Mouse (Mus musculus): ENCODE measurements around the gene Myocd. TPM values are rescaled to one million over a fixed set of nuclear protein-coding genes. Genes with fewer than 3 reads are reported as not detected.
A peak's percentile ranks its signal among the peaks of the same experiment; 100 is the strongest.

Gene Myocd
- total and polyA plus RNA-seq, 3 experiments: 30.6 to 87.1 (median 82.5) TPM

- no peak overlapping the region for H3K4me3 ChIP-seq
- H3K36me3 ChIP-seq (ENCODE audit: control insufficient read depth, insufficient read depth, low read length): no peaks in the 10 kb centered on the region
- H3K9ac ChIP-seq (ENCODE audit: low read depth, low read length): no peak overlapping the region
- intact Hi-C loops (cut with DNase I): no loop called here
- 87% methylated on average over 2 of the region's 2 CpGs for WGBS
- TF ChIP-seq CTCF (IDR thresholded peaks at IDR 0.05) (no peak), EP300 (IDR thresholded peaks at IDR 0.05; ENCODE audit: insufficient read depth, low read depth, low read length) (no peak), POLR2A (IDR thresholded peaks at IDR 0.05; ENCODE audit: insufficient read depth, low read depth, low read length) (no peak)
- no peak overlapping the region for H3K27ac ChIP-seq
- H3K27me3 ChIP-seq (ENCODE audit: control insufficient read depth, insufficient read depth, low read length): no peaks in the 10 kb centered on the region
- no peaks in the 10 kb centered on the region for H3K4me1 ChIP-seq (ENCODE audit: control insufficient read depth, insufficient read depth, low read length)
- no peak for DNase-seq
- no peaks in the 10 kb centered on the region for H3K79me2 ChIP-seq (replicated peaks; ENCODE audit: control insufficient read depth, insufficient read depth, low read length)
Measured at GRCm38 (mm10) chr11:65286211-65286610, 16.4 kb upstream of the Myocd start.

- Histone ChIP-seq H3K4me3 (no peak overlapping the region), H3K27me3 (ENCODE audit: control insufficient read depth, insufficient read depth, low read length) (no peaks in the 10 kb centered on the region), H3K4me1 (ENCODE audit: control insufficient read depth, insufficient read depth, low read length) (no peaks in the 10 kb centered on the region), H3K79me2 (replicated peaks; ENCODE audit: control insufficient read depth, insufficient read depth, low read length) (no peaks in the 10 kb centered on the region), H3K27ac (no peak overlapping the region), H3K9ac (ENCODE audit: low read depth, low read length) (no peak overlapping the region), H3K36me3 (ENCODE audit: control insufficient read depth, insufficient read depth, low read length) (no peaks in the 10 kb centered on the region)
- intact Hi-C loops (cut with DNase I): no loop called here
- no peak for DNase-seq
- 50% methylated on average over 6 of the region's 6 CpGs for WGBS
- TF ChIP-seq POLR2A (IDR thresholded peaks at IDR 0.05; ENCODE audit: insufficient read depth, low read depth, low read length) (no peak), CTCF (IDR thresholded peaks at IDR 0.05) (no peak)
Measured at GRCm38 (mm10) chr11:65275441-65275840, 5.7 kb upstream of the Myocd start.

DNA sequence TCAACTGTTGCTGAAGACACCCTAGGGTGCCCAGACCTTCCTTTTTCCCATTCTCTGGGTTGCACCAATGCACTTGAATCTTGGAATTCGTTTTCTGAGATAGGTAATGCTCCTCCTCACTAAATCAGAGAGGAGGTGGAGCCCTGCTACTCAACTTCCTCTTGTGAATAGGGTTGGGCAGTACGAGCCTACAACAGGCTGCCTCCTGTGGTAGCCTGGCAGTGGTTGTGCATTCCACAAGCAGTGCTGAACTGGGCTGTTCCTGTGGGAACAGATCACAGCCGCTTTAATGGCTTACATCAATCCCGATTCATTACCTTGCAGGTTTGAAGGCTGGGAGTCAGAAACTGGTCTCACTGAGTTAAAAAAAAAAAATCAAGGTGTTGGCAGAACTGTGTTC, 1.2 kb upstream of the Myocd start:
- no peak overlapping the region for H3K4me3 ChIP-seq
- no peak overlapping the region for H3K9ac ChIP-seq (ENCODE audit: low read depth, low read length)
- peak overlapping the region; percentile 88 for H3K27ac ChIP-seq
- peak in 1 of 2 experiments; percentile 39 for DNase-seq
- H3K79me2 ChIP-seq (replicated peaks; ENCODE audit: control insufficient read depth, insufficient read depth, low read length): no peaks in the 10 kb centered on the region
- H3K27me3 ChIP-seq (ENCODE audit: control insufficient read depth, insufficient read depth, low read length): no peaks in the 10 kb centered on the region
- no peaks in the 10 kb centered on the region for H3K4me1 ChIP-seq (ENCODE audit: control insufficient read depth, insufficient read depth, low read length)
- TF ChIP-seq EP300 (IDR thresholded peaks at IDR 0.05; ENCODE audit: insufficient read depth, low read depth, low read length) (no peak), POLR2A (IDR thresholded peaks at IDR 0.05; ENCODE audit: insufficient read depth, low read depth, low read length) (no peak), CTCF (IDR thresholded peaks at IDR 0.05) (peak; percentile 23)
- WGBS: 8% methylated on average over 4 of the region's 4 CpGs
- intact Hi-C loops (cut with DNase I): loop anchor here (2.0 to 5.0 kb wide), 2 partner anchors 28 to 361 kb away; no protein-coding TSS in a partner anchor
- no peaks in the 10 kb centered on the region for H3K36me3 ChIP-seq (ENCODE audit: control insufficient read depth, insufficient read depth, low read length)

- Histone ChIP-seq H3K4me3 (peak overlapping the region; percentile 57), H3K9ac (ENCODE audit: low read depth, low read length) (peak overlapping the region; percentile 83), H3K27me3 (ENCODE audit: control insufficient read depth, insufficient read depth, low read length) (no peaks in the 10 kb centered on the region), H3K4me1 (ENCODE audit: control insufficient read depth, insufficient read depth, low read length) (no peaks in the 10 kb centered on the region; the same call in 1 of the 2 replicates), H3K79me2 (replicated peaks; ENCODE audit: control insufficient read depth, insufficient read depth, low read length) (no peaks in the 10 kb centered on the region), H3K36me3 (ENCODE audit: control insufficient read depth, insufficient read depth, low read length) (peaks cover 2% of the 10 kb centered on the region), H3K27ac (peak overlapping the region; percentile 88)
- TF ChIP-seq EP300 (IDR thresholded peaks at IDR 0.05; ENCODE audit: insufficient read depth, low read depth, low read length) (no peak), CTCF (IDR thresholded peaks at IDR 0.05) (peak; percentile 63), POLR2A (IDR thresholded peaks at IDR 0.05; ENCODE audit: insufficient read depth, low read depth, low read length) (0 out of 2 replicates have a peak, but pooled peaks have one; percentile 32)
- intact Hi-C loops (cut with DNase I): loop anchor here (5.0 kb wide), 2 partner anchors 56 to 119 kb away; no protein-coding TSS in a partner anchor
- WGBS: 35% methylated on average over 4 of the region's 4 CpGs
- peak in 1 of 2 experiments; percentile 42 for DNase-seq
Measured at GRCm38 (mm10) chr11:65268310-65268709, 1.5 kb downstream of the Myocd start.

DNA sequence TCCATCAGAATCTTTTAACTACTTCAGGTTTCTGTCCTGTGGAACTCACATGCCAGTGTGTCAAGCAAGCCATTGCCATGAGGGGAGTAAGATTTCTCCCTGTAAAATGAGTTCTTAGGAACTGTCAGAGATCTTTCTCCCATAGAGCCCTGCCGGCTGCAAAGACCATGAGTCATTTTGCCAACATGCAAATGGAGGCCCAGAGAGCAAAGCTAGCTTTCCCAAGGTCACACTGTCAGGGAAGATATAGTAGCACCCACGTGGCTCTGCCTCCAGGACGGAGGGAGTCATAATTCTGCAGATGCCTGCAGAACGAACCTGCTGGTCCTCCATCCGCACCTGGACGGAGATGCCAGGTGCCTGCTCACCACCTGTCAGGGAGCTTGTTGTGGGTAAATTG, 6.3 kb downstream of the Myocd start:
- peak overlapping the region; percentile 72 for H3K27ac ChIP-seq
- intact Hi-C loops (cut with DNase I): no loop called here
- H3K36me3 ChIP-seq (ENCODE audit: control insufficient read depth, insufficient read depth, low read length): peaks cover 18% of the 10 kb centered on the region
- 44% methylated on average over 6 of the region's 6 CpGs for WGBS
- no peaks in the 10 kb centered on the region for H3K27me3 ChIP-seq (ENCODE audit: control insufficient read depth, insufficient read depth, low read length)
- TF ChIP-seq POLR2A (IDR thresholded peaks at IDR 0.05; ENCODE audit: insufficient read depth, low read depth, low read length): no peak
- no peak for TF ChIP-seq CTCF (IDR thresholded peaks at IDR 0.05)
- TF ChIP-seq EP300 (IDR thresholded peaks at IDR 0.05; ENCODE audit: insufficient read depth, low read depth, low read length): no peak
- H3K9ac ChIP-seq (ENCODE audit: low read depth, low read length): no peak overlapping the region
- no peak overlapping the region for H3K4me3 ChIP-seq
- H3K79me2 ChIP-seq (replicated peaks; ENCODE audit: control insufficient read depth, insufficient read depth, low read length): no peaks in the 10 kb centered on the region
- no peaks in the 10 kb centered on the region; the same call in 1 of the 2 replicates for H3K4me1 ChIP-seq (ENCODE audit: control insufficient read depth, insufficient read depth, low read length)
- DNase-seq: peak in 1 of 2 experiments; percentile 34

GRCm38 (mm10) chr11:65258997-65259396, 10.8 kb downstream of the Myocd start:
- H3K27ac ChIP-seq: peak overlapping the region; percentile 54
- no peaks in the 10 kb centered on the region; the same call in 1 of the 2 replicates for H3K79me2 ChIP-seq (replicated peaks; ENCODE audit: control insufficient read depth, insufficient read depth, low read length)
- H3K27me3 ChIP-seq (ENCODE audit: control insufficient read depth, insufficient read depth, low read length): no peaks in the 10 kb centered on the region
- H3K4me1 ChIP-seq (ENCODE audit: control insufficient read depth, insufficient read depth, low read length): peaks cover 8% of the 10 kb centered on the region; the same call in 1 of the 2 replicates
- WGBS: 62% methylated on average over 4 of the region's 4 CpGs
- peaks cover 19% of the 10 kb centered on the region for H3K36me3 ChIP-seq (ENCODE audit: control insufficient read depth, insufficient read depth, low read length)
- H3K4me3 ChIP-seq: no peak overlapping the region
- no peak for TF ChIP-seq POLR2A (IDR thresholded peaks at IDR 0.05; ENCODE audit: insufficient read depth, low read depth, low read length)
- no peak for TF ChIP-seq CTCF (IDR thresholded peaks at IDR 0.05)
- no peak for TF ChIP-seq EP300 (IDR thresholded peaks at IDR 0.05; ENCODE audit: insufficient read depth, low read depth, low read length)
- intact Hi-C loops (cut with DNase I): no loop called here
- H3K9ac ChIP-seq (ENCODE audit: low read depth, low read length): no peak overlapping the region
- no peak for DNase-seq

All from heart, adult 2 months (tissue).